Mouse (Mus musculus) lung, embryonic 14.5 days (tissue): Measurements from ENCODE around the gene Crygs. TPM values are rescaled to one million over a fixed set of nuclear protein-coding genes. Genes with fewer than 3 reads are reported as not detected.

Experiments used
- ATAC-seq: fragments of 200-750 bp; cut with Nextera tagmentation; 2 replicates; pipeline ENCODE4 v1.8.0; 2017; ENCODE audit warnings: mild to moderate bottlenecking, moderate TSS enrichment, moderate library complexity; ENCODE audit not compliant: insufficient read depth
- DNase-seq: peaks from one replicate; pipeline ENCODE4 v3.0.0-alpha.2; 2015
- H3K27ac ChIP-seq: fragments of 300-500 bp; sonication (generic); 2 replicates; pipeline ENCODE4 v1.5.1; 2014; ENCODE audit warnings: low read depth, mild to moderate bottlenecking, moderate library complexity
- H3K27me3 ChIP-seq: fragments of 300-500 bp; sonication (generic); 2 replicates; pipeline ENCODE4 v1.6.1; 2014; ENCODE audit warnings: low read length, control low read depth; ENCODE audit not compliant: insufficient read depth
- H3K36me3 ChIP-seq: fragments of 300-500 bp; sonication (generic); 2 replicates; pipeline ENCODE4 v1.6.1; 2014; ENCODE audit warnings: control low read depth; ENCODE audit not compliant: insufficient read depth
- H3K4me1 ChIP-seq: fragments of 300-500 bp; sonication (generic); 2 replicates; pipeline ENCODE4 v1.6.1; 2014; ENCODE audit warnings: antibody characterized with exemption, control low read depth; ENCODE audit not compliant: insufficient read depth
- H3K4me2 ChIP-seq: fragments of 300-500 bp; sonication (generic); 2 replicates; pipeline ENCODE4 v1.6.1; 2014; ENCODE audit warnings: mild to moderate bottlenecking
- H3K4me3 ChIP-seq: fragments of 300-500 bp; sonication (generic); 2 replicates; pipeline ENCODE4 v1.5.1; 2014; ENCODE audit warnings: low read depth, low read length
- H3K9ac ChIP-seq: fragments of 300-500 bp; sonication (generic); 2 replicates; pipeline ENCODE4 v1.6.1; 2014
- H3K9me3 ChIP-seq: fragments of 300-500 bp; sonication (generic); 2 replicates; pipeline ENCODE4 v1.6.1; 2016; ENCODE audit warnings: low read depth, low read length, control low read depth
- CTCF ChIP-seq: IDR thresholded peaks from 2 replicates; pipeline ENCODE4 v1.5.1; 2016; ENCODE audit warnings: antibody characterized with exemption, low read depth
- WGBS: fragments of 180-500 bp; shearing (Covaris S2); extraction: QIAGEN DNeasy Blood & Tissue Kit; methylation state at CpG from one replicate; pipeline ENCODE4 v1.1.7; 2014; 5-methylcytosine and 5-hydroxymethylcytosine counted together
- polyA plus RNA-seq: library from polyadenylated mRNA; unstranded; fragments of >200 nt; fragmentation: Nextera tagmentation; extraction: Ambion mirVana; gene quantifications from 2 replicates; pipeline ENCODE4 v1.2.1, GENCODE M21; 2014

Crygs gene
- polyA plus RNA-seq, 1 experiment from 2014 or later, result not detected

DNA sequence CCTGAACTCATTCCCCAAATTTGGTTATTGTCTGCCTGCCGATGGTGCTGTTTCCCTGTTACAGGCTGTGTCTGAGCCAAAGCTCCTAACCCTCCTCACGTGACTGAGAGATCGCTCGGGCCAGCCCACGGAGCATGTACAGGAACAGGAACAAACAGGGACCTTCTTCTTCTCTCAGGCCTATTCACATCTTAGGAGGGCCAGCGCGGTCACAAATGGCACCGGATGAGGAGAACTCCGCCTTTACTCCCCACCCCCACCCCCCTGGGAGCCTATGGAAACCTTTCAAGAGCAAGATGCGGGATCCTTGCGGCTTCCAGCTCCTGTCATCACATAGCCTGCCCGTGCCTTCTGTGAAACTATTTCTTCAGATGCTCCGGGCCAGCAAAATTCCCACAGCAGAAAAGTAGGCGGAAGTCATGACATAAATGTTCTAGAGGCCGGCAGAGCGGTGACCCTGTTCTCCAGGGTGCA is 44.6 kb downstream of the Crygs start:
- WGBS, result 67% methylated on average over 16 of the region's 16 CpGs
- DNase-seq (no peak), ATAC-seq (no peak)
- Histone ChIP-seq H3K36me3 (no peaks in the 10 kb centered on the region), H3K27ac (no peak overlapping the region), H3K4me2 (no peak overlapping the region), H3K4me1 (no peaks in the 10 kb centered on the region), H3K27me3 (no peaks in the 10 kb centered on the region), H3K4me3 (no peak overlapping the region), H3K9ac (no peak overlapping the region), H3K9me3 (no peaks in the 10 kb centered on the region)
- no peak for TF ChIP-seq CTCF

DNA sequence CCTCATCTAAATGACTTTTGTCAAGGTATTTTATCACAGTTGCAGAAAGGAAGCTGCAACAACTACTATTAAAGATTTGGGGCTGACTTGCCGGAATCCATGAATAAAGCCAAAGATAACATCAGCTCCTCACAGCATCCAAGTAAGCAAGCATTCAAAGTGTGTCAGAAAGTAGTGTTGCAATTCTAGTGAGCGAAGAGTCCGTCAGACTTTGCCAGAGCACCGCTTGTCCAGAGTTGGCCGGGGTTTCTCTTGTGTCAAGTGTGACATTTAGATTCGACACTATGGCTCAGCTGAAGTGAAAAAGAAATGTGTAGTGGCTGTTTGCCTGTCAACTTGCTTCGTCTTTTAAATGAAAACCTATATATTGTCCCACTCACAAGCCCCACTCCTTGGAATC is 45.8 kb downstream of the Crygs start:
- ATAC-seq (no peak), DNase-seq (no peak)
- H3K9ac ChIP-seq, result no peak overlapping the region
- H3K36me3 ChIP-seq, result no peaks in the 10 kb centered on the region
- H3K9me3 ChIP-seq, result 0 out of 2 replicates have a peak, but pooled peaks cover 2% of the 10 kb centered on the region
- no peak overlapping the region for H3K4me2 ChIP-seq
- no peak overlapping the region for H3K4me3 ChIP-seq
- no peaks in the 10 kb centered on the region for H3K4me1 ChIP-seq
- no peak overlapping the region for H3K27ac ChIP-seq
- WGBS, result 77% methylated on average over 7 of the region's 7 CpGs
- TF ChIP-seq CTCF, result no peak
- H3K27me3 ChIP-seq, result no peaks in the 10 kb centered on the region

Other genes starting within 250 kb of the Crygs start
- 0.49 and 0.83 TPM in 2 replicates for gene Dgkg, start 154.4 kb downstream of the Crygs start, polyA plus RNA-seq
- gene Tbccd1, start 46.1 kb upstream of the Crygs start, polyA plus RNA-seq, result 31.2 and 33.6 TPM in 2 replicates
- 96.9 and 107 TPM in 2 replicates for gene Dnajb11, start 46.3 kb upstream of the Crygs start, polyA plus RNA-seq
- 0.16 and 0.28 TPM in 2 replicates for gene Ahsg, start 79.7 kb upstream of the Crygs start, polyA plus RNA-seq
- not detected in 2 replicates for gene Fetub, start 106.8 kb upstream of the Crygs start, polyA plus RNA-seq
- not detected in 2 replicates for gene Hrg, start 139.5 kb upstream of the Crygs start, polyA plus RNA-seq
- gene Kng2, start 217.9 kb upstream of the Crygs start, polyA plus RNA-seq, result not detected in 2 replicates
- 0.22 and 0.32 TPM in 2 replicates for gene Kng1, start 246.3 kb upstream of the Crygs start, polyA plus RNA-seq